Mouse (Mus musculus) liver, embryonic 15.5 days (tissue): ENCODE results near the gene Chd4. TPM values are rescaled to one million over a fixed set of nuclear protein-coding genes. Genes with fewer than 3 reads are reported as not detected.
A peak's percentile ranks its signal among the peaks of the same experiment; 100 is the strongest.

Experiments
- ATAC-seq: fragments of 200-750 bp; cut with Nextera tagmentation; 2 replicates; pipeline ENCODE4 v1.8.0; 2017; ENCODE audit warnings: moderate number of reproducible peaks, mild to moderate bottlenecking, moderate library complexity; ENCODE audit not compliant: insufficient read depth
- H3K27ac ChIP-seq: fragments of 300-500 bp; sonication (generic); replicated peaks from 2 replicates; pipeline ENCODE4 v1.5.1; 2015; ENCODE audit warnings: mild to moderate bottlenecking, inconsistent platforms
- H3K27me3 ChIP-seq: fragments of 300-500 bp; sonication (generic); 2 replicates; pipeline ENCODE4 v1.6.1; 2015; ENCODE audit warnings: mild to moderate bottlenecking, inconsistent platforms
- H3K36me3 ChIP-seq: fragments of 300-500 bp; sonication (generic); replicated peaks from 2 replicates; pipeline ENCODE4 v1.6.1; 2015; ENCODE audit warnings: moderate library complexity, mild to moderate bottlenecking, inconsistent platforms
- H3K4me1 ChIP-seq: fragments of 300-500 bp; sonication (generic); replicated peaks from 2 replicates; pipeline ENCODE4 v1.6.1; 2015; ENCODE audit warnings: inconsistent platforms
- H3K4me2 ChIP-seq: fragments of 300-500 bp; sonication (generic); 2 replicates; pipeline ENCODE4 v1.6.1; 2015; ENCODE audit warnings: moderate library complexity, mild to moderate bottlenecking, inconsistent platforms
- H3K4me3 ChIP-seq: fragments of 300-500 bp; sonication (generic); replicated peaks from 2 replicates; pipeline ENCODE4 v1.5.1; 2015; ENCODE audit warnings: mild to moderate bottlenecking, inconsistent platforms
- H3K9ac ChIP-seq: fragments of 300-500 bp; sonication (generic); 2 replicates; pipeline ENCODE4 v1.6.1; 2015; ENCODE audit warnings: moderate library complexity, mild to moderate bottlenecking, inconsistent platforms
- H3K9me3 ChIP-seq: fragments of 300-500 bp; sonication (generic); replicated peaks from 2 replicates; pipeline ENCODE4 v1.6.1; 2016; ENCODE audit warnings: inconsistent platforms
- WGBS: fragments of 180-500 bp; shearing (Covaris S2); methylation state at CpG from one replicate; pipeline ENCODE4 v1.1.7; 2015; ENCODE audit warnings: mixed read lengths; ENCODE audit not compliant: insufficient replicate concordance; 5-methylcytosine and 5-hydroxymethylcytosine counted together
- polyA plus RNA-seq: library from polyadenylated mRNA; unstranded; fragments of >200 nt; fragmentation: Nextera tagmentation; extraction: Ambion mirVana; gene quantifications from 2 replicates; pipeline ENCODE4 v1.2.1, GENCODE M21; 2015

Chd4 gene
- polyA plus RNA-seq, 1 experiment from 2014 or later = 22.6 TPM

GRCm38 (mm10) chr6:125073825-125074224, 22.0 kb upstream of the Chd4 start:
- Histone ChIP-seq H3K9me3 (no peaks in the 10 kb centered on the region), H3K9ac (no peak overlapping the region), H3K27me3 (no peaks in the 10 kb centered on the region), H3K36me3 (no peaks in the 10 kb centered on the region), H3K4me3 (no peak overlapping the region), H3K4me2 (no peak overlapping the region), H3K4me1 (peaks cover 41% of the 10 kb centered on the region), H3K27ac (no peak overlapping the region)
- WGBS = 35% methylated on average over 8 of the region's 8 CpGs
- ATAC-seq = no peak

DNA sequence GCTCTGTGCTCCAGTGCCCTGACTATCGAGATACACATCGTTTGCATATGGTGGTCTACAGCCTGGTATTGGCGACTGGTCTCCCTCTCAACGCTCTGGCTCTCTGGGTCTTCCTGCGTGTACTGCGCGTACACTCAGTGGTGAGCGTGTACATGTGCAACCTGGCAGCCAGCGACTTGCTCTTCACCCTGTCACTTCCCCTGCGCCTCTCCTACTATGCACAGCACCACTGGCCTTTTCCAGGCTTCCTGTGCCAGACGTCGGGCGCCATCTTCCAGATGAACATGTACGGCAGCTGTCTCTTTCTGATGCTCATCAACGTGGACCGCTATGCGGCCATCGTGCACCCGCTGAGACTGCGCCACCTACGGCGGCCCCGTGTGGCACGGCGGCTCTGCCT, 14.4 kb upstream of the Chd4 start:
- 53% methylated on average over 25 of the region's 25 CpGs for WGBS

DNA sequence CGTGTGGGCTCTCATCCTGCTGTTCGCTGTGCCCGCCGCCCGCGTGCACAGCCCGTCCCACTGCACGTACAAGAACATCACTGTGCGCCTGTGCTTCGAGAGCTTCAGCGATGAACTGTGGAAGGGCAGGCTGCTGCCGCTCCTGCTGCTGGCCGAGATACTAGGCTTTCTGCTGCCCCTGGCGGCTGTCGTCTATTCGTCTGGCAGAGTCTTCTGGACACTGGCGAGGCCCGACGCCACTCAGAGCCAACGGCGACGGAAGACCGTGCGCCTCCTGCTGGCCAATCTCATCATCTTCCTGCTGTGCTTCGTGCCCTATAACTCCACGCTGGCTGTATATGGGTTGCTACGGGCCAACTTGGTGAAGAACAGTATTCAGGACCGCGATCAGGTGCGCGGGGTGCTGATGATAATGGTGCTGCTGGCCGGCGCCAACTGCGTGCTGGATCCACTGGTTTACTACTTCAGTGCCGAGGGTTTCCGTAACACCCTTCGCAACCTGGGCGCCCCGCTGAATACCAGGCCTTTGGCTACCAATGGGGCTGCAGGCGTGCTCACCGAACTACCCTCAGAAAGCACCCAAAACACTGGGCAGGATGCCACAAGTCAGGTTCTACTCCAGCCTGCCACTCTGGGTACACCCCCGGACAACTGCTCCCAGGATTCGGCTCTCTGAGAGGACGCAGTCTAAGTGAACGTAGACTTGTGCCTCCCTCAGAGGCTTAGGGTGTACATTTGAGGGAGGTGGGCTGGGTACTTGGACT, 13.8 kb upstream of the Chd4 start:
- no peak overlapping the region for H3K27ac ChIP-seq
- peak overlapping the region; percentile 46 for H3K4me3 ChIP-seq
- H3K4me2 ChIP-seq = peak overlapping the region; percentile 75
- no peak overlapping the region for H3K9ac ChIP-seq
- WGBS = 40% methylated on average over 45 of the region's 45 CpGs
- H3K36me3 ChIP-seq = no peaks in the 10 kb centered on the region
- no peaks in the 10 kb centered on the region for H3K9me3 ChIP-seq
- H3K4me1 ChIP-seq = peaks cover 21% of the 10 kb centered on the region
- peak; percentile 78 for ATAC-seq
- H3K27me3 ChIP-seq = no peaks in the 10 kb centered on the region

More for the DNA sequence above, 14.4 kb upstream of the Chd4 start:
- no peaks in the 10 kb centered on the region for H3K36me3 ChIP-seq
- no peak overlapping the region for H3K9ac ChIP-seq
- H3K4me2 ChIP-seq = peak overlapping the region; percentile 75
- no peak for ATAC-seq
- H3K27ac ChIP-seq = no peak overlapping the region
- peaks cover 21% of the 10 kb centered on the region for H3K4me1 ChIP-seq
- H3K9me3 ChIP-seq = no peaks in the 10 kb centered on the region
- H3K27me3 ChIP-seq = no peaks in the 10 kb centered on the region
- peak overlapping the region; percentile 46 for H3K4me3 ChIP-seq

- Histone ChIP-seq H3K4me3 (no peak overlapping the region), H3K27me3 (no peaks in the 10 kb centered on the region), H3K4me2 (no peak overlapping the region), H3K36me3 (no peaks in the 10 kb centered on the region), H3K27ac (no peak overlapping the region), H3K9me3 (no peaks in the 10 kb centered on the region), H3K4me1 (peaks cover 26% of the 10 kb centered on the region), H3K9ac (no peak overlapping the region)
- no peak for ATAC-seq
- WGBS = 78% methylated on average over 7 of the region's 7 CpGs
Observed at GRCm38 (mm10) chr6:125082801-125083386, 12.9 kb upstream of the Chd4 start.

- no peak overlapping the region for H3K4me3 ChIP-seq
Observed at GRCm38 (mm10) chr6:125084424-125084823, 11.4 kb upstream of the Chd4 start.

GRCm38 (mm10) chr6:125087937-125088336, 7.8 kb upstream of the Chd4 start:
- Histone ChIP-seq H3K36me3 (no peaks in the 10 kb centered on the region), H3K9ac (no peak overlapping the region), H3K27me3 (no peaks in the 10 kb centered on the region), H3K27ac (peak overlapping the region; percentile 84), H3K4me2 (no peak overlapping the region), H3K4me3 (no peak overlapping the region), H3K9me3 (no peaks in the 10 kb centered on the region), H3K4me1 (peaks cover 55% of the 10 kb centered on the region)
- no peak for ATAC-seq
- WGBS = 53% methylated on average over 3 of the region's 3 CpGs

More at GRCm38 (mm10) chr6:125084424-125084823, 11.4 kb upstream of the Chd4 start:
- Histone ChIP-seq H3K4me2 (no peak overlapping the region), H3K9ac (no peak overlapping the region), H3K36me3 (no peaks in the 10 kb centered on the region), H3K27ac (no peak overlapping the region), H3K4me1 (peaks cover 42% of the 10 kb centered on the region), H3K27me3 (no peaks in the 10 kb centered on the region), H3K9me3 (no peaks in the 10 kb centered on the region)
- no peak for ATAC-seq
- WGBS = 12% methylated on average over 4 of the region's 4 CpGs

DNA sequence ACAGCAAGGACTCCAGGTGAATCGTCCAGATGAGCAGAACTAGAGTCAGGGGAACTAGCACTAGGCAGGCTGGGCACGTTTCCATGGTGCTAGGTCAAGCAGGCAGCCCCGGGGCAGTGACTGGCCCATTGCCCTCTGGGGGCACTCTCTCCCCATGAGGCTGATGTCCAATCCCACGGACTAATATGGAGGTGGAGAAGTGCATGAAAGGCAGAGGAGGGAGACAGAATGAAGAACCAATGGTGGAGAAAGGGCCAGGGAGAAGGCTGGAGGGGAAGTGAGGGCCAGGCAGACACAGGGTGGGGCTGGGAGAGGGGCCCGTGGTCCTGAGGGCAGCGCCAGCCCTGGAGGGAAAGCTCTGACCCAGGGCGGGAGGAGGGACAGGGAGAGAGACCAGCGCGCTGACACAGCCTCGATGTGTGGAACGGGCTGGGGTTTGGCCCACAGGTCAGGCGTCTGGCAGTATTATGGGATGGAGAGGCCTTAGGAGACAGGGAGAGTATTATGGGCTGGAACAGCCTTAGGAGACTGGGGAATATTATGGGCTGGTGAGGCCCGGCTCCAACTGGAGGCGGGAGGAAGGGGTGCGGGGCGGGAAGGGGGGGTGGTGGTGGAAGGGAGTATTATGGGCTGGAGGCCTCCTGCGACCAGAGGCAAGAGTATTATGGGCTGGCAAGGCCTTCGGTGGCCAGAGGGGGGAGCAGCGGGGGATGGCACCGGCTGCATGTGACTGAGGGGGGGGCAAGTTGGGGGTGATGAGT, 7.0 kb upstream of the Chd4 start:
- 5% methylated on average over 20 of the region's 20 CpGs for WGBS
- peak overlapping the region; percentile 42 for H3K4me3 ChIP-seq
- peak overlapping the region; percentile 84 for H3K27ac ChIP-seq
- no peaks in the 10 kb centered on the region for H3K27me3 ChIP-seq
- peak overlapping the region; percentile 74 for H3K4me2 ChIP-seq
- H3K9me3 ChIP-seq = no peaks in the 10 kb centered on the region
- ATAC-seq = peak; percentile 67
- H3K36me3 ChIP-seq = no peaks in the 10 kb centered on the region
- peak overlapping the region; percentile 43; the same call in 1 of the 2 replicates for H3K9ac ChIP-seq
- peaks cover 50% of the 10 kb centered on the region for H3K4me1 ChIP-seq

- Histone ChIP-seq H3K4me3 (peak overlapping the region; percentile 42), H3K27me3 (no peaks in the 10 kb centered on the region), H3K9me3 (no peaks in the 10 kb centered on the region), H3K4me2 (peak overlapping the region; percentile 74), H3K27ac (peak overlapping the region; percentile 84), H3K4me1 (peaks cover 53% of the 10 kb centered on the region), H3K9ac (peak overlapping the region; percentile 55; the same call in 1 of the 2 replicates), H3K36me3 (no peaks in the 10 kb centered on the region)
- WGBS = 2% methylated on average over 15 of the region's 15 CpGs
- ATAC-seq = peak; percentile 58
Observed at GRCm38 (mm10) chr6:125089521-125090321, 6.1 kb upstream of the Chd4 start.

- Histone ChIP-seq H3K4me3 (peak overlapping the region; percentile 42), H3K9me3 (no peaks in the 10 kb centered on the region), H3K9ac (peak overlapping the region; percentile 55; the same call in 1 of the 2 replicates), H3K36me3 (no peaks in the 10 kb centered on the region), H3K4me2 (peak overlapping the region; percentile 74), H3K27me3 (no peaks in the 10 kb centered on the region), H3K4me1 (peaks cover 61% of the 10 kb centered on the region), H3K27ac (peak overlapping the region; percentile 84)
- no peak; the same call in 1 of the 2 replicates for ATAC-seq
- 54% methylated on average over 10 of the region's 10 CpGs for WGBS
Observed at GRCm38 (mm10) chr6:125090341-125091085, 5.3 kb upstream of the Chd4 start.

DNA sequence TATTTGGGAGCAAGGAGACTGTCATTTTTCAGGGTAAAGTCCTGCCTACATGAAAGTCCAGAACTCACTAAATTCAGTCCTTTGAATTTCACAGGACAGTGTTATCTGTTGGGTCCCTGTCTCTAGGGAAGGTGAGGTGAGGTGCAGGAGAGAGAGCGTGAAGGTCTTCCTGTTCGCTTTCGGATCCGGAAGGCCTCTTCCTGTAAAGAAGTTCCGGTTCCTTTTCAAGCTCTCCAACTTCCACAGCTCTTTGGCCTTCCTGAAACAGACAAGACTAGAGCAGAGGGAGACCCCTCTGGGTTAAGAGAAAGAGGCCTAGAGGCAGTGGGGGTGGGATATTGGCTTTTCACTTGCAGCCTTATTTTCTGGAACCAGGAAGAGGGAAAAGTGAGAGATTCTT, 3.4 kb upstream of the Chd4 start:
- ATAC-seq = no peak
- 46% methylated on average over 5 of the region's 5 CpGs for WGBS
- H3K4me1 ChIP-seq = peaks cover 74% of the 10 kb centered on the region
- no peak overlapping the region for H3K9ac ChIP-seq
- no peaks in the 10 kb centered on the region for H3K36me3 ChIP-seq
- H3K27me3 ChIP-seq = no peaks in the 10 kb centered on the region
- no peak overlapping the region for H3K4me2 ChIP-seq
- peak overlapping the region; percentile 19; the same call in 1 of the 2 replicates for H3K27ac ChIP-seq
- no peaks in the 10 kb centered on the region for H3K9me3 ChIP-seq
- H3K4me3 ChIP-seq = no peak overlapping the region
